Mouse (Mus musculus): ENCODE data around the gene Atp6v0b. TPM values are rescaled to one million over a fixed set of nuclear protein-coding genes. Genes with fewer than 3 reads are reported as not detected.

Gene Atp6v0b
- polyA plus RNA-seq, 1 experiment from 2014 or later: 185 TPM

GRCm38 (mm10) chr4:117886644-117887043 is 489 bp downstream of the Atp6v0b start:
- Histone ChIP-seq H3K4me2 (peak overlapping the region; percentile 97), H3K27ac (no peak overlapping the region), H3K4me3 (peak overlapping the region; percentile 94), H3K27me3 (no peaks in the 10 kb centered on the region), H3K9me3 (no peaks in the 10 kb centered on the region), H3K4me1 (peaks cover 32% of the 10 kb centered on the region), H3K36me3 (peaks cover 18% of the 10 kb centered on the region), H3K9ac (peak overlapping the region; percentile 84)
- WGBS: 2% methylated on average over 24 of the region's 24 CpGs
- ATAC-seq (ENCODE audit: borderline replicate concordance, extremely low read depth, low FRiP score, low TSS enrichment): peak; percentile 1; the same call in 1 of the 2 replicates

GRCm38 (mm10) chr4:117885994-117886393 is 1.1 kb downstream of the Atp6v0b start:
- 71% methylated on average over 9 of the region's 9 CpGs for WGBS
- Histone ChIP-seq H3K9ac (peak overlapping the region; percentile 84; the same call in 1 of the 2 replicates), H3K36me3 (peaks cover 18% of the 10 kb centered on the region), H3K27ac (no peak overlapping the region), H3K4me3 (peak overlapping the region; percentile 94), H3K9me3 (no peaks in the 10 kb centered on the region), H3K4me1 (peaks cover 27% of the 10 kb centered on the region), H3K27me3 (no peaks in the 10 kb centered on the region), H3K4me2 (peak overlapping the region; percentile 97)
- ATAC-seq (ENCODE audit: borderline replicate concordance, extremely low read depth, low FRiP score, low TSS enrichment): no peak

- no peak overlapping the region for H3K27ac ChIP-seq
- no peaks in the 10 kb centered on the region for H3K9me3 ChIP-seq
- 91% methylated on average over 10 of the region's 10 CpGs for WGBS
- H3K27me3 ChIP-seq: no peaks in the 10 kb centered on the region
- peaks cover 18% of the 10 kb centered on the region for H3K36me3 ChIP-seq
- H3K4me3 ChIP-seq: no peak overlapping the region
- no peak overlapping the region for H3K9ac ChIP-seq
- H3K4me2 ChIP-seq: no peak overlapping the region
- no peak for ATAC-seq (ENCODE audit: borderline replicate concordance, extremely low read depth, low FRiP score, low TSS enrichment)
- H3K4me1 ChIP-seq: peaks cover 24% of the 10 kb centered on the region
Measured at GRCm38 (mm10) chr4:117885093-117885492, 2.0 kb downstream of the Atp6v0b start.

- no peaks in the 10 kb centered on the region for H3K27me3 ChIP-seq
- no peak overlapping the region for H3K9ac ChIP-seq
- H3K36me3 ChIP-seq: peaks cover 14% of the 10 kb centered on the region
- H3K27ac ChIP-seq: no peak overlapping the region
- 91% methylated on average over 1 of the region's 1 CpGs for WGBS
- H3K4me1 ChIP-seq: peaks cover 24% of the 10 kb centered on the region
- peak overlapping the region; percentile 82; the same call in 1 of the 2 replicates for H3K4me3 ChIP-seq
- H3K4me2 ChIP-seq: peak overlapping the region; percentile 91; the same call in 1 of the 2 replicates
- no peak for ATAC-seq (ENCODE audit: borderline replicate concordance, extremely low read depth, low FRiP score, low TSS enrichment)
- no peaks in the 10 kb centered on the region for H3K9me3 ChIP-seq
Measured at GRCm38 (mm10) chr4:117884146-117884545, 3.0 kb downstream of the Atp6v0b start.

- Histone ChIP-seq H3K27me3 (no peaks in the 10 kb centered on the region), H3K36me3 (peaks cover 14% of the 10 kb centered on the region), H3K9ac (peak within 1 kb of the TSS; percentile 85), H3K4me1 (peaks cover 24% of the 10 kb centered on the region), H3K27ac (peak within 1 kb of the TSS; percentile 69), H3K9me3 (no peaks in the 10 kb centered on the region), H3K4me2 (peak within 1 kb of the TSS; percentile 91), H3K4me3 (peak within 1 kb of the TSS; percentile 82)
- peak; percentile 65 for ATAC-seq (ENCODE audit: borderline replicate concordance, extremely low read depth, low FRiP score, low TSS enrichment)
- under 1% methylated on average over 91 of the region's 103 CpGs for WGBS
Measured at GRCm38 (mm10) chr4:117882701-117883691, 4.1 kb downstream of the Atp6v0b start, which contains the start of gene B4galt2. Gene B4galt2 (minus strand): TSS chr4:117883487.

GRCm38 (mm10) chr4:117878703-117879102 is 8.4 kb downstream of the Atp6v0b start:
- Histone ChIP-seq H3K27ac (no peak overlapping the region), H3K27me3 (no peaks in the 10 kb centered on the region), H3K4me2 (no peak overlapping the region), H3K36me3 (peaks cover 7% of the 10 kb centered on the region), H3K9me3 (no peaks in the 10 kb centered on the region), H3K4me1 (peaks cover 13% of the 10 kb centered on the region), H3K4me3 (no peak overlapping the region), H3K9ac (no peak overlapping the region)
- WGBS: 70% methylated on average over 5 of the region's 5 CpGs
- no peak for ATAC-seq (ENCODE audit: borderline replicate concordance, extremely low read depth, low FRiP score, low TSS enrichment)

GRCm38 (mm10) chr4:117878301-117878700 is 8.8 kb downstream of the Atp6v0b start:
- WGBS: 59% methylated on average over 10 of the region's 10 CpGs

GRCm38 (mm10) chr4:117873615-117874014 is 13.5 kb downstream of the Atp6v0b start:
- WGBS: 88% methylated on average over 9 of the region's 9 CpGs
- no peak for ATAC-seq (ENCODE audit: borderline replicate concordance, extremely low read depth, low FRiP score, low TSS enrichment)
- H3K9ac ChIP-seq: no peak overlapping the region
- H3K4me2 ChIP-seq: no peak overlapping the region
- H3K36me3 ChIP-seq: peaks cover 10% of the 10 kb centered on the region
- no peaks in the 10 kb centered on the region for H3K9me3 ChIP-seq
- no peak overlapping the region for H3K27ac ChIP-seq
- no peak overlapping the region for H3K4me3 ChIP-seq
- no peaks in the 10 kb centered on the region for H3K27me3 ChIP-seq
- peaks cover 11% of the 10 kb centered on the region; the same call in 1 of the 2 replicates for H3K4me1 ChIP-seq

More at GRCm38 (mm10) chr4:117878301-117878700, 8.8 kb downstream of the Atp6v0b start:
- H3K9me3 ChIP-seq: no peaks in the 10 kb centered on the region
- no peak for ATAC-seq (ENCODE audit: borderline replicate concordance, extremely low read depth, low FRiP score, low TSS enrichment)
- peaks cover 9% of the 10 kb centered on the region; the same call in 1 of the 2 replicates for H3K4me1 ChIP-seq
- no peak overlapping the region for H3K4me2 ChIP-seq
- H3K9ac ChIP-seq: no peak overlapping the region
- H3K36me3 ChIP-seq: peaks cover 10% of the 10 kb centered on the region
- no peak overlapping the region for H3K4me3 ChIP-seq
- H3K27ac ChIP-seq: no peak overlapping the region
- H3K27me3 ChIP-seq: no peaks in the 10 kb centered on the region

GRCm38 (mm10) chr4:117872471-117872886 is 14.7 kb downstream of the Atp6v0b start, which contains the start of gene Ccdc24:
Gene Ccdc24 (minus strand): TSS chr4:117872557.
- peak within 1 kb of the TSS; percentile 49 for H3K4me2 ChIP-seq
- ATAC-seq (ENCODE audit: borderline replicate concordance, extremely low read depth, low FRiP score, low TSS enrichment): peak; percentile 27; the same call in 1 of the 2 replicates
- WGBS: 3% methylated on average over 14 of the region's 14 CpGs
- no peaks in the 10 kb centered on the region for H3K9me3 ChIP-seq
- 0 out of 2 replicates have a peak, but pooled peaks cover under 1% of the 10 kb centered on the region for H3K27me3 ChIP-seq
- no peak within 1 kb of the TSS for H3K27ac ChIP-seq
- peaks cover 10% of the 10 kb centered on the region for H3K36me3 ChIP-seq
- peaks cover 11% of the 10 kb centered on the region; the same call in 1 of the 2 replicates for H3K4me1 ChIP-seq
- peak within 1 kb of the TSS; percentile 18 for H3K4me3 ChIP-seq
- H3K9ac ChIP-seq: no peak within 1 kb of the TSS

- Histone ChIP-seq H3K36me3 (peaks cover 10% of the 10 kb centered on the region), H3K4me2 (no peak overlapping the region; the same call in 1 of the 2 replicates), H3K9ac (no peak overlapping the region), H3K27me3 (0 out of 2 replicates have a peak, but pooled peaks cover 4% of the 10 kb centered on the region), H3K9me3 (no peaks in the 10 kb centered on the region), H3K27ac (no peak overlapping the region), H3K4me3 (no peak overlapping the region), H3K4me1 (peaks cover 12% of the 10 kb centered on the region; the same call in 1 of the 2 replicates)
- no peak for ATAC-seq (ENCODE audit: borderline replicate concordance, extremely low read depth, low FRiP score, low TSS enrichment)
- 32% methylated on average over 7 of the region's 7 CpGs for WGBS
Measured at GRCm38 (mm10) chr4:117871787-117872186, 15.3 kb downstream of the Atp6v0b start.

GRCm38 (mm10) chr4:117870437-117870836 is 16.7 kb downstream of the Atp6v0b start:
- no peak overlapping the region for H3K9ac ChIP-seq
- no peak overlapping the region for H3K4me2 ChIP-seq
- H3K4me1 ChIP-seq: peaks cover 23% of the 10 kb centered on the region
- H3K4me3 ChIP-seq: no peak overlapping the region
- H3K9me3 ChIP-seq: no peaks in the 10 kb centered on the region
- no peak for ATAC-seq (ENCODE audit: borderline replicate concordance, extremely low read depth, low FRiP score, low TSS enrichment)
- no peak overlapping the region for H3K27ac ChIP-seq
- 41% methylated on average over 1 of the region's 1 CpGs for WGBS
- 0 out of 2 replicates have a peak, but pooled peaks cover 4% of the 10 kb centered on the region for H3K27me3 ChIP-seq
- H3K36me3 ChIP-seq: peaks cover 10% of the 10 kb centered on the region

All from lung, embryonic 15.5 days (tissue).